Mouse (Mus musculus): ENCODE data around the gene Pepd.

GRCm38 (mm10) chr7:35044719-35045118, 132.5 kb downstream of the Pepd start:
- TF ChIP-seq ZC3H11A (IDR thresholded peaks at IDR 0.05; ENCODE audit: borderline replicate concordance, low read depth, low read length) (no peak), ZNF384 (IDR thresholded peaks at IDR 0.05; ENCODE audit: low read depth, low read length) (no peak), CHD2 (IDR thresholded peaks at IDR 0.05; ENCODE audit: low read depth, low read length) (no peak), MAFK (IDR thresholded peaks at IDR 0.05; ENCODE audit: insufficient read depth, low read depth, low read length) (no peak), HCFC1 (IDR thresholded peaks at IDR 0.05; ENCODE audit: borderline replicate concordance, insufficient read depth, low read length) (no peak)

All from ES-E14 (cell line).